In the genomic region with DNA sequence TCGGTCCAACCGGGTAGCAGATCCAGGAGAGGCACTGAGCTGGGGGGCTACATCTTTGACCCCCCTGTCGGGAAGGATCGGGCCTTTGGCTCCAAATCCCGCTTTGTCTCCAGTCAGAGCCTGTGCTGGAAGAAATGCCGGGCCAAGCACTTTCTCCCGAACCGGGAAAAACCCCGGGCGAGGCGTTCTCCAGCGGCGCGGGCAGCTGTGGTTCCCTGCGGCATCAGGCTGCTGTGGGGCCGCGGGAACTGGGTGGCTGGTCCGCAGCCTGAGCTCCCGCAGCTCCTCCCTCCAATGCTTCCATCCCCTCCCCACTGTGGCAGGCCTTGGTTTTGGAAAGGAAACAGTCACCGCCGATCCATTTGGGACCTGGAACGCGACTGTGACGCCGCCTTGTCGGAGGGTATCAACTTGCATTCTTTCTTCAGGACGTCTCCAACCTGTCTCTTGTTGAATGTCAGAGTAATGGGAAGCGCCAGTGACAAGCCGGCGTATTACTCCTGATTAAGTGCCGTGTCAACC, we compare ENCODE assay signal across 10 mouse cellular contexts. TPM values are rescaled to one million over a fixed set of nuclear protein-coding genes. Genes with fewer than 3 reads are reported as not detected.
DNase-seq lines count a peak whose midpoint lies in the region; ATAC-seq and TF ChIP-seq lines count a peak whose summit lies in the region.
"Had no signal": no experiment of that assay in that cellular context is flagged by ENCODE, and none has a peak within 500 bp of the region (broad histone marks: within the 10 kb centered on the region; RNA-seq: fewer than 3 reads in every experiment).

No protein-coding gene starts in this region.

- no peak overlapping the region for H3K9ac ChIP-seq in lung, postnatal 0 days (replicated peaks; ENCODE audit: low read depth)
- peak overlapping the region; percentile 65 for H3K9ac ChIP-seq in forebrain, embryonic 12.5 days
- H3K9ac ChIP-seq in stomach, embryonic 15.5 days = no peak overlapping the region

- H3K4me3 ChIP-seq in lung, postnatal 0 days (ENCODE audit: low read depth, low read length) = peak overlapping the region; percentile 46
- no peak overlapping the region for H3K4me3 ChIP-seq in lung, adult 2 months (replicated peaks; ENCODE audit: extremely low read depth, low read depth, low read length)
- peak overlapping the region; percentile 61 for H3K4me3 ChIP-seq in forebrain, embryonic 12.5 days (replicated peaks)
- peak overlapping the region; percentile 60 for H3K4me3 ChIP-seq in limb, embryonic 10.5 days
- H3K4me3 ChIP-seq in stomach, embryonic 15.5 days (replicated peaks) = peak overlapping the region; percentile 44; the same call in 1 of the 2 replicates

- H3K36me3 ChIP-seq in lung, postnatal 0 days (ENCODE audit: insufficient read depth, low read length) = no peaks in the 10 kb centered on the region
- no peaks in the 10 kb centered on the region for H3K36me3 ChIP-seq in forebrain, embryonic 12.5 days (replicated peaks)
- H3K36me3 ChIP-seq in limb, embryonic 10.5 days = no peaks in the 10 kb centered on the region
- no peaks in the 10 kb centered on the region for H3K36me3 ChIP-seq in stomach, embryonic 15.5 days

- peaks cover 95% of the 10 kb centered on the region for H3K27me3 ChIP-seq in lung, postnatal 0 days (replicated peaks; ENCODE audit: insufficient read depth, low read length)
- peaks cover 95% of the 10 kb centered on the region for H3K27me3 ChIP-seq in forebrain, embryonic 12.5 days
- H3K27me3 ChIP-seq in limb, embryonic 10.5 days (ENCODE audit: low read depth, poor library complexity, severe bottlenecking) = peaks cover 100% of the 10 kb centered on the region
- H3K27me3 ChIP-seq in stomach, embryonic 15.5 days (replicated peaks) = peaks cover 96% of the 10 kb centered on the region

- peaks cover 9% of the 10 kb centered on the region; the same call in 1 of the 2 replicates for H3K4me1 ChIP-seq in lung, postnatal 0 days (ENCODE audit: insufficient read depth, low read depth, low read length)
- H3K4me1 ChIP-seq in lung, adult 2 months (ENCODE audit: control insufficient read depth, insufficient read depth, low read length) = no peaks in the 10 kb centered on the region
- H3K4me1 ChIP-seq in forebrain, embryonic 12.5 days = peaks cover 48% of the 10 kb centered on the region
- peaks cover 36% of the 10 kb centered on the region for H3K4me1 ChIP-seq in limb, embryonic 10.5 days
- peaks cover 15% of the 10 kb centered on the region for H3K4me1 ChIP-seq in stomach, embryonic 15.5 days

- no peak for TF ChIP-seq POLR2A in lung, adult 2 months (IDR thresholded peaks at IDR 0.05; ENCODE audit: borderline replicate concordance, extremely low read depth, low read depth, low read length)

- DNase-seq in lung, postnatal 0 days (ENCODE audit: low spot score) = no peak
- DNase-seq in lung, adult 2 months = no peak
- peak; percentile 71 for DNase-seq in limb, embryonic 10.5 days (ENCODE audit: low spot score)
- no peak for DNase-seq in layer of hippocampus, adult 11-12 months (ENCODE audit: low spot score)
- no peak for DNase-seq in lung, postnatal 25 days (ENCODE audit: low spot score)
- DNase-seq: kidney, adult 8-10 months; right cerebral cortex, adult 18-20 months had no signal

- TF ChIP-seq EP300 in lung, postnatal 0 days (IDR thresholded peaks at IDR 0.05) = no peak

- H3K27ac ChIP-seq in lung, postnatal 0 days (ENCODE audit: low read length) = no peak overlapping the region
- peak overlapping the region; percentile 33 for H3K27ac ChIP-seq in forebrain, embryonic 12.5 days
- no peak overlapping the region for H3K27ac ChIP-seq in limb, embryonic 10.5 days
- H3K27ac ChIP-seq in stomach, embryonic 15.5 days = no peak overlapping the region

- no peak for ATAC-seq in lung, postnatal 0 days
- peak; percentile 2; the same call in 1 of the 2 replicates for ATAC-seq in forebrain, embryonic 12.5 days (ENCODE audit: low FRiP score)
- ATAC-seq in stomach, embryonic 15.5 days (ENCODE audit: insufficient read depth, low FRiP score, low read depth) = no peak
- ATAC-seq in megakaryocyte progenitor cell, adult 5-6 weeks (replicated peaks; ENCODE audit: poor library complexity) = no peak

- WGBS in lung, postnatal 0 days = under 1% methylated on average over 29 of the region's 31 CpGs
- 3% methylated on average over 31 of the region's 31 CpGs for WGBS in lung, adult 2 months
- 1% methylated on average over 31 of the region's 31 CpGs for WGBS in forebrain, embryonic 12.5 days
- under 1% methylated on average over 31 of the region's 31 CpGs for WGBS in limb, embryonic 10.5 days
- WGBS in stomach, embryonic 15.5 days = 2% methylated on average over 31 of the region's 31 CpGs

- TF ChIP-seq CTCF in lung, postnatal 0 days (IDR thresholded peaks at IDR 0.05) = no peak
- TF ChIP-seq CTCF in lung, adult 2 months (IDR thresholded peaks at IDR 0.05; ENCODE audit: insufficient read depth, low read length) = no peak

- H3K9me3 ChIP-seq in lung, postnatal 0 days (ENCODE audit: low read length) = no peaks in the 10 kb centered on the region
- H3K9me3 ChIP-seq in forebrain, embryonic 12.5 days = no peaks in the 10 kb centered on the region
- H3K9me3 ChIP-seq in limb, embryonic 10.5 days (replicated peaks) = no peaks in the 10 kb centered on the region
- H3K9me3 ChIP-seq in stomach, embryonic 15.5 days = no peaks in the 10 kb centered on the region

- H3K4me2 ChIP-seq in lung, postnatal 0 days (replicated peaks; ENCODE audit: low read depth, low read length) = peak overlapping the region; percentile 78
- H3K4me2 ChIP-seq in forebrain, embryonic 12.5 days = peak overlapping the region; percentile 89
- peak overlapping the region; percentile 92 for H3K4me2 ChIP-seq in stomach, embryonic 15.5 days

RNA-seq across cellular contexts. Expression of a gene that starts 1.2 kb away (rescaled TPM):
- polyA plus RNA-seq in lung, postnatal 0 days (2015; fragmentation: Nextera tagmentation; extraction: Ambion mirVana) = not detected in 2 replicates
- not detected in 2 replicates for polyA plus RNA-seq in lung, adult 2 months (2012; rRNA removed)
- polyA plus RNA-seq in forebrain, embryonic 12.5 days (2016; fragmentation: Nextera tagmentation; extraction: Ambion mirVana) = 6.2 and 7.6 TPM in 2 replicates
- not detected in 2 replicates for polyA plus RNA-seq in limb, embryonic 10.5 days (2016; fragmentation: Nextera tagmentation; extraction: Ambion mirVana)
- not detected in 2 replicates for polyA plus RNA-seq in stomach, embryonic 15.5 days (2015; fragmentation: Nextera tagmentation; extraction: Ambion mirVana)
- total RNA-seq in megakaryocyte progenitor cell, adult 5-6 weeks (2015) = not detected in 2 replicates
- not detected in 2 replicates for total RNA-seq in megakaryocyte progenitor cell, adult 5-6 weeks (2017)
